Mouse (Mus musculus): ENCODE results near the gene Pin1rt1. TPM values are rescaled to one million over a fixed set of nuclear protein-coding genes. Genes with fewer than 3 reads are reported as not detected.

Pin1rt1 gene
- total and polyA plus RNA-seq, 3 experiments = 0.07 TPM; not detected in 2

DNA sequence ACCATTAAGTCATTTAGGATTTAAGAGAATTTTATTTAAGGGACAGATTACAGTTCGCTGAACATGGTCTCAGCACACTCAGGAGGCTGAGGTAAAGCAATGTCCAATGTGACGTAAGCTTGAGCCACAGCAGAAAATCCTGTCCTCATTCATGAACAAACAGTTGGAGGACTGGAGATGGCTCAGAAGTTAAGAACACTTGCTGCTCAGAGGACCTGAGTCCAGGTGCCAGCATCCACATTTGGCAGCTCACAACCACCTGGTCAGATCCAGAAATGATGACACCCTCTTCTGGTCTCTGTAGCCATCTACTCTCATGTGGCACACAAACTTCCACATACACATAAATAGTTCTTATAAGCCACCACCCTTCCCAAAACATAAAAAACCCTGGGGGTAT is 23.5 kb upstream of the Pin1rt1 start:
- Histone ChIP-seq H3K9me3 (replicated peaks; ENCODE audit: insufficient read depth, low read length) (no peaks in the 10 kb centered on the region), H3K27ac (ENCODE audit: control insufficient read depth, low read depth, low read length) (no peak overlapping the region), H3K4me3 (ENCODE audit: control insufficient read depth in 1 of 2, insufficient read depth in 1 of 2, low read depth in 2 of 2, low read length in 2 of 2) (no peak overlapping the region), H3K27me3 (ENCODE audit: control insufficient read depth in 1 of 2, insufficient read depth in 2 of 2, low read length in 2 of 2) (no peaks in the 10 kb centered on the region), H3K36me3 (ENCODE audit: control insufficient read depth in 1 of 2, insufficient read depth in 2 of 2, low read length in 2 of 2) (peaks cover 0 to 7% of the 10 kb centered on the region in 2 experiments; a peak in 2 of 4 replicates), H3K4me1 (ENCODE audit: control insufficient read depth in 1 of 2, insufficient read depth in 2 of 2, low read length in 2 of 2) (peaks cover 0 to 5% of the 10 kb centered on the region in 2 experiments; a peak in 3 of 4 replicates), H3K79me2 (ENCODE audit: control insufficient read depth, insufficient read depth, low read length, poor library complexity) (peaks cover 4% of the 10 kb centered on the region; the same call in 1 of the 2 replicates), H3K9ac (ENCODE audit: control insufficient read depth, low read depth, low read length, poor library complexity, severe bottlenecking) (no peak overlapping the region)
- DNase-seq (ENCODE audit: low read depth, low spot score) = no peak
- TF ChIP-seq ELF1 (IDR thresholded peaks at IDR 0.05; ENCODE audit: low read depth, low read length) (no peak), USF2 (IDR thresholded peaks at IDR 0.05; ENCODE audit: borderline replicate concordance in 1 of 2, insufficient read depth in 1 of 2, low read depth in 1 of 2, low read length in 2 of 2) (no peak), EP300 (IDR thresholded peaks at IDR 0.05; ENCODE audit: low read depth in 1 of 2, low read length in 2 of 2) (no peak), CHD1 (IDR thresholded peaks at IDR 0.05; ENCODE audit: low read depth, low read length) (no peak), TAL1 (IDR thresholded peaks at IDR 0.05; ENCODE audit: low read length) (no peak), UBTF (IDR thresholded peaks at IDR 0.05; ENCODE audit: borderline replicate concordance, insufficient read depth, low read depth, low read length) (no peak), GABPA (IDR thresholded peaks at IDR 0.05; ENCODE audit: low read depth, low read length) (no peak), MEF2A (IDR thresholded peaks at IDR 0.05; ENCODE audit: extremely low read depth, insufficient replicate concordance, low read depth, low read length, poor library complexity, severe bottlenecking) (no peak), ZKSCAN1 (IDR thresholded peaks at IDR 0.05; ENCODE audit: low read depth, low read length) (no peak), JUND (IDR thresholded peaks at IDR 0.05; ENCODE audit: low read depth, low read length) (no peak), USF1 (IDR thresholded peaks at IDR 0.05; ENCODE audit: low read depth, low read length) (no peak), SIN3A (IDR thresholded peaks at IDR 0.05; ENCODE audit: low read length) (no peak), HCFC1 (IDR thresholded peaks at IDR 0.05; ENCODE audit: low read depth, low read length) (no peak), NELFE (IDR thresholded peaks at IDR 0.05; ENCODE audit: low read depth, low read length) (no peak), GATA1 (IDR thresholded peaks at IDR 0.05; ENCODE audit: low read depth, low read length) (no peak)

DNA sequence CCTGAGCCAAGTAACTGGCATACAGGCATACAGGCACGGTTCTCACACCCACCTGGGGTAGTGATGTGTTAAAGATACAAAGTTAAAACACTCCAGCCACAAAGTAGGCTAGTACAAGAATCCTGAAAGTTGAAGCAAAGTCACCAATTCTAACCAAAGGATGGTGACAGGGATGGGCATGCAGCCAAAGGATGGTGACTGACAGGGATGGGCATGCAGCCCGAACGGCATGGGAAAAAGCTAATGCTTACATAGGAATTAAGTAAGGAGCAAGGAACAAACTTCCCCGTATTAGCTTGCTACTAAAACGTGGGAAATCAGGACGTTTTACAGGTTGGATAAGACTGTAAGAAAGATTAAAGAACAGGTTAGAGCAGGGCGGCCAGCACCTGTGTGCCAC is 20.1 kb upstream of the Pin1rt1 start:
- Histone ChIP-seq H3K79me2 (ENCODE audit: control insufficient read depth, insufficient read depth, low read length, poor library complexity) (no peaks in the 10 kb centered on the region; the same call in 1 of the 2 replicates), H3K36me3 (ENCODE audit: control insufficient read depth in 1 of 2, insufficient read depth in 2 of 2, low read length in 2 of 2) (peaks cover 0 to 2% of the 10 kb centered on the region in 2 experiments; a peak in 1 of 4 replicates), H3K4me3 (ENCODE audit: control insufficient read depth in 1 of 2, insufficient read depth in 1 of 2, low read depth in 2 of 2, low read length in 2 of 2) (no peak overlapping the region), H3K9ac (ENCODE audit: control insufficient read depth, low read depth, low read length, poor library complexity, severe bottlenecking) (no peak overlapping the region), H3K27me3 (ENCODE audit: control insufficient read depth in 1 of 2, insufficient read depth in 2 of 2, low read length in 2 of 2) (no peaks in the 10 kb centered on the region), H3K4me1 (ENCODE audit: control insufficient read depth in 1 of 2, insufficient read depth in 2 of 2, low read length in 2 of 2) (0 out of 4 replicates have a peak, but pooled peaks cover 0 to 7% of the 10 kb centered on the region in 2 experiments), H3K9me3 (replicated peaks; ENCODE audit: insufficient read depth, low read length) (no peaks in the 10 kb centered on the region), H3K27ac (ENCODE audit: control insufficient read depth, low read depth, low read length) (no peak overlapping the region)
- no peak for DNase-seq (ENCODE audit: low read depth, low spot score)
- TF ChIP-seq SMC3 (IDR thresholded peaks at IDR 0.05; ENCODE audit: low read depth, low read length) = no peak
- TF ChIP-seq RAD21 (IDR thresholded peaks at IDR 0.05; ENCODE audit: low read depth, low read length) = no peak
- no peak for TF ChIP-seq MEF2A (IDR thresholded peaks at IDR 0.05; ENCODE audit: extremely low read depth, insufficient replicate concordance, low read depth, low read length, poor library complexity, severe bottlenecking)
- no peak for TF ChIP-seq MAFK (IDR thresholded peaks at IDR 0.05; ENCODE audit: borderline replicate concordance, low read depth, low read length)
- no peak for TF ChIP-seq EP300 (IDR thresholded peaks at IDR 0.05; ENCODE audit: low read depth in 1 of 2, low read length in 2 of 2)
- no peak for TF ChIP-seq POLR2AphosphoS5 (IDR thresholded peaks at IDR 0.05; ENCODE audit: borderline replicate concordance, low read depth, low read length)
- no peak for TF ChIP-seq ZNF384 (IDR thresholded peaks at IDR 0.05; ENCODE audit: low read depth, low read length)
- no peak for TF ChIP-seq MAX (IDR thresholded peaks at IDR 0.05; ENCODE audit: low read length)
- TF ChIP-seq ZC3H11A (IDR thresholded peaks at IDR 0.05; ENCODE audit: low read depth, low read length) = no peak
- no peak for TF ChIP-seq HCFC1 (IDR thresholded peaks at IDR 0.05; ENCODE audit: low read depth, low read length)
- no peak for TF ChIP-seq SIN3A (IDR thresholded peaks at IDR 0.05; ENCODE audit: low read length)
- no peak for TF ChIP-seq ZKSCAN1 (IDR thresholded peaks at IDR 0.05; ENCODE audit: low read depth, low read length)
- no peak for TF ChIP-seq UBTF (IDR thresholded peaks at IDR 0.05; ENCODE audit: borderline replicate concordance, insufficient read depth, low read depth, low read length)
- no peak for TF ChIP-seq POLR2A (IDR thresholded peaks at IDR 0.05; ENCODE audit: control insufficient read depth in 1 of 2, insufficient read depth in 1 of 2, low read depth in 1 of 2, low read length in 2 of 2, poor library complexity in 1 of 2)
- TF ChIP-seq ELF1 (IDR thresholded peaks at IDR 0.05; ENCODE audit: low read depth, low read length) = no peak
- no peak for TF ChIP-seq NRF1 (IDR thresholded peaks at IDR 0.05; ENCODE audit: insufficient read depth, low read depth, low read length, poor library complexity, severe bottlenecking)
